ENCODE assay signal across 8 mouse cellular contexts in genomic region chr17:29737849-29738804, GRCm38 (mm10). TPM values are rescaled to one million over a fixed set of nuclear protein-coding genes. Genes with fewer than 3 reads are reported as not detected.
A peak's percentile ranks its signal among the peaks of the same experiment; 100 is the strongest.
DNase-seq lines count a peak whose midpoint lies in the region; ATAC-seq lines count a peak whose summit lies in the region.

No protein-coding gene starts in this region.

- H3K36me3 ChIP-seq in embryonic facial prominence, embryonic 13.5 days: no peaks in the 10 kb centered on the region
- H3K36me3 ChIP-seq in embryonic facial prominence, embryonic 10.5 days (replicated peaks): no peaks in the 10 kb centered on the region
- H3K36me3 ChIP-seq in hindbrain, embryonic 10.5 days: no peaks in the 10 kb centered on the region
- H3K36me3 ChIP-seq in stomach, embryonic 16.5 days (ENCODE audit: control insufficient read depth, insufficient read depth, low read length): no peaks in the 10 kb centered on the region

- H3K4me2 ChIP-seq in embryonic facial prominence, embryonic 13.5 days: no peak overlapping the region
- peak overlapping the region; percentile 35 for H3K4me2 ChIP-seq in stomach, embryonic 16.5 days (ENCODE audit: low read depth, low read length)

- H3K9ac ChIP-seq in embryonic facial prominence, embryonic 13.5 days: 0 out of 2 replicates have a peak overlapping the region, but pooled peaks have one; percentile 16
- no peak overlapping the region for H3K9ac ChIP-seq in stomach, embryonic 16.5 days (ENCODE audit: low read length)

- peaks cover 21% of the 10 kb centered on the region for H3K4me1 ChIP-seq in embryonic facial prominence, embryonic 13.5 days
- peaks cover 25% of the 10 kb centered on the region for H3K4me1 ChIP-seq in embryonic facial prominence, embryonic 10.5 days
- peaks cover 45% of the 10 kb centered on the region for H3K4me1 ChIP-seq in hindbrain, embryonic 10.5 days (replicated peaks)
- H3K4me1 ChIP-seq in stomach, embryonic 16.5 days (ENCODE audit: control insufficient read depth, insufficient read depth, low read length): peaks cover 13% of the 10 kb centered on the region; the same call in 1 of the 2 replicates

- H3K4me3 ChIP-seq in embryonic facial prominence, embryonic 13.5 days: no peak overlapping the region
- no peak overlapping the region for H3K4me3 ChIP-seq in embryonic facial prominence, embryonic 10.5 days
- H3K4me3 ChIP-seq in hindbrain, embryonic 10.5 days: no peak overlapping the region
- H3K4me3 ChIP-seq in stomach, embryonic 16.5 days (replicated peaks; ENCODE audit: low read length): no peak overlapping the region

- H3K9me3 ChIP-seq in embryonic facial prominence, embryonic 13.5 days: no peaks in the 10 kb centered on the region; the same call in 1 of the 2 replicates
- H3K9me3 ChIP-seq in embryonic facial prominence, embryonic 10.5 days: no peaks in the 10 kb centered on the region
- H3K9me3 ChIP-seq in hindbrain, embryonic 10.5 days: no peaks in the 10 kb centered on the region
- H3K9me3 ChIP-seq in stomach, embryonic 16.5 days (replicated peaks; ENCODE audit: control insufficient read depth, low read length): no peaks in the 10 kb centered on the region

- no peaks in the 10 kb centered on the region for H3K27me3 ChIP-seq in embryonic facial prominence, embryonic 13.5 days
- H3K27me3 ChIP-seq in embryonic facial prominence, embryonic 10.5 days (replicated peaks; ENCODE audit: low read depth, poor library complexity, severe bottlenecking): peaks cover 7% of the 10 kb centered on the region; the same call in 1 of the 2 replicates
- H3K27me3 ChIP-seq in hindbrain, embryonic 10.5 days (ENCODE audit: insufficient read depth, poor library complexity, severe bottlenecking): no peaks in the 10 kb centered on the region
- H3K27me3 ChIP-seq in stomach, embryonic 16.5 days (ENCODE audit: control insufficient read depth, insufficient read depth, low read length): no peaks in the 10 kb centered on the region

- WGBS in embryonic facial prominence, embryonic 13.5 days: 56% methylated on average over 22 of the region's 22 CpGs
- 71% methylated on average over 22 of the region's 22 CpGs for WGBS in embryonic facial prominence, embryonic 10.5 days
- 74% methylated on average over 22 of the region's 22 CpGs for WGBS in hindbrain, embryonic 10.5 days
- 24% methylated on average over 22 of the region's 22 CpGs for WGBS in stomach, embryonic 16.5 days

- no peak overlapping the region for H3K27ac ChIP-seq in embryonic facial prominence, embryonic 13.5 days
- H3K27ac ChIP-seq in embryonic facial prominence, embryonic 10.5 days (replicated peaks): no peak overlapping the region
- H3K27ac ChIP-seq in hindbrain, embryonic 10.5 days: peak overlapping the region; percentile 66
- H3K27ac ChIP-seq in stomach, embryonic 16.5 days (ENCODE audit: low read length): no peak overlapping the region

- no peak for ATAC-seq in embryonic facial prominence, embryonic 13.5 days (ENCODE audit: insufficient number of reproducible peaks, insufficient read depth, low FRiP score, low TSS enrichment, low read depth)
- peak; percentile 80 for ATAC-seq in stomach, embryonic 16.5 days (ENCODE audit: insufficient read depth, low FRiP score)

- DNase-seq in embryonic facial prominence, embryonic 10.5 days (ENCODE audit: low spot score): no peak
- peak; percentile 47 for DNase-seq in adrenal gland, postnatal 25 days
- DNase-seq in hindbrain, embryonic 10.5 days (ENCODE audit: low spot score): peak; percentile 30
- DNase-seq in layer of hippocampus, adult 18-20 months (ENCODE audit: low spot score in 2 of 2): peak; percentile 71 to 82
- peak; percentile 73 to 85 for DNase-seq in lung, postnatal 4 days
- no peak for DNase-seq in cerebellum, postnatal 36 days

RNA-seq across cellular contexts. Expression of gene Ccdc167, which starts 21.3 kb away (rescaled TPM):
- polyA plus RNA-seq in embryonic facial prominence, embryonic 13.5 days (2015; fragmentation: Nextera tagmentation; extraction: Ambion mirVana): 14.5 and 15.8 TPM in 2 replicates
- polyA plus RNA-seq in embryonic facial prominence, embryonic 10.5 days (2016; fragmentation: Nextera tagmentation; extraction: Ambion mirVana): 16.5 and 18.1 TPM in 2 replicates
- total RNA-seq in adrenal gland, postnatal 25 days (2021): 9.3 and 14.0 TPM in 2 replicates
- 16.4 and 16.8 TPM in 2 replicates for polyA plus RNA-seq in hindbrain, embryonic 10.5 days (2016; fragmentation: Nextera tagmentation; extraction: Ambion mirVana)
- total RNA-seq in layer of hippocampus, adult 18-20 months (2021): 10 to 100 TPM; 22.6 to 23.4 TPM
- 11.0 and 14.5 TPM in 2 replicates for polyA plus RNA-seq in stomach, embryonic 16.5 days (2015; fragmentation: Nextera tagmentation; extraction: Ambion mirVana)

Comparison
In these comparisons a context has a peak if more than half of its experiments do, and no peak if none do; other contexts are left out.
1. DNase-seq: peak in adrenal gland, postnatal 25 days (single experiment), hindbrain, embryonic 10.5 days (single experiment), layer of hippocampus, adult 18-20 months (2 of 2) and lung, postnatal 4 days (2 of 2); none in embryonic facial prominence, embryonic 10.5 days (single experiment) and cerebellum, postnatal 36 days (0 of 2).